Mouse (Mus musculus): Measurements from ENCODE around the gene Hist2h3b. TPM values are rescaled to one million over a fixed set of nuclear protein-coding genes. Genes with fewer than 3 reads are reported as not detected.
A peak's percentile ranks its signal among the peaks of the same experiment; 100 is the strongest.
"Not testable (repeated sequence)": the region's sequence is repeated elsewhere in the genome, so short reads cannot be mapped to it uniquely, and the experiment has no call there.

Hist2h3b gene
- total RNA-seq, 2 experiments from 2014 or later: 26.9 to 33.5 TPM

DNA sequence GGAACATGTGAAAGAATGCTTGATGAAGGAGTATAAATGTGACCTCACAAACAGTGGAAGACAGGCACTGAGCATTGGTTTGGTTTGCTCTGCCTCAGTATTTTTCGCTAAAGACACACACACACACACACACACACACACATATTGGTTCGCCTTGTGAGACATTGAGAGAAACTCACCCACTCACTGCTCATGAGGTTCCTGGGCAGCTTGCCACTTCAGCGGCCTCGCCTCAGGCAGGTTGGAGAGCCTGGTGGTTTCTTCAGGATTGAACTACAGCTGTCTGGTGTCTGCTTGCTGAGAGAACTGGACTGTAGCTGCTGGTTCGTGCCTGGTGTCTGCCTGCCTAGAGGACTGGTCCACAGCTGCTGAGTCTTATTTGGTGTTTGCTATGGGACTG lies 8.2 kb upstream of the Hist2h3b start:
- intact Hi-C loops (cut with DNase I): loop anchor here (10.0 kb wide), 1 partner anchor 195 kb away; no protein-coding TSS in a partner anchor
- no peak for DNase-seq

- intact Hi-C loops (cut with DNase I): loop anchor here (10.0 kb wide), 1 partner anchor 197 kb away; no protein-coding TSS in a partner anchor
- DNase-seq: no peak
These were observed 6.8 kb upstream of the Hist2h3b start for GRCm38 (mm10) chr3:96261623-96262022.

DNA sequence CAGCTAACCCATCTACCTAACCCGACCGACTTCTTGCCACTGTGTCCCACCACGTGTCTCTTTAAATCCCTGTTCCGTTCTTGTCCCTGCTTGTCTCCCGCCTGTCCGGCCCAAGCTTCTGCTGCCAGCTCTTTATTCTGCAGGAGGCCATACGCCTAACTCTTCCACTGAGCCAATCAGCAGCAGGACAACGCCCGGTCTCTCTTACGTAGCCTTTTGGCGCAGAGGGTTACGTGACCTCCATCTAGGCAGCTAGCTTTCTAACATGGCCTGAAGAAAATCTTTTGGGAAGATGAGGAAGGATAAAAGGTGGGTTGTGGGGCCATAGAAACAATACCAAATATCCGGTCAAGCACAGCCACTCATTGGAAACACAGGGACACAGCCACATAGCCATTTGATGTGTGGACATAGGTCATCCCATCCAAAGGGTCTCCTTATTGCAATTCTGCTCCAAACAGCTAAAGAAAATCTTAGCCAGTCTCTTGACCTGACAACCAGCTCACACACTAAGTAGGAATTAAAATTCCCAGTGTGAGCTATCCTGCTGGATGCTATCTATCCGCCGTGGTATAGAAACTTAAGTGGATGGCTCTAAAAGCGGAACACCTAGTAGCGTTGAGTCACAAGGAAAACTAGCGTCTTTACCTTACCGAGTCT lies 6.1 kb upstream of the Hist2h3b start:
- DNase-seq: peak; percentile 66 to 78
- intact Hi-C loops (cut with DNase I): loop anchor here (10.0 kb wide), 1 partner anchor 198 kb away; no protein-coding TSS in a partner anchor

DNA sequence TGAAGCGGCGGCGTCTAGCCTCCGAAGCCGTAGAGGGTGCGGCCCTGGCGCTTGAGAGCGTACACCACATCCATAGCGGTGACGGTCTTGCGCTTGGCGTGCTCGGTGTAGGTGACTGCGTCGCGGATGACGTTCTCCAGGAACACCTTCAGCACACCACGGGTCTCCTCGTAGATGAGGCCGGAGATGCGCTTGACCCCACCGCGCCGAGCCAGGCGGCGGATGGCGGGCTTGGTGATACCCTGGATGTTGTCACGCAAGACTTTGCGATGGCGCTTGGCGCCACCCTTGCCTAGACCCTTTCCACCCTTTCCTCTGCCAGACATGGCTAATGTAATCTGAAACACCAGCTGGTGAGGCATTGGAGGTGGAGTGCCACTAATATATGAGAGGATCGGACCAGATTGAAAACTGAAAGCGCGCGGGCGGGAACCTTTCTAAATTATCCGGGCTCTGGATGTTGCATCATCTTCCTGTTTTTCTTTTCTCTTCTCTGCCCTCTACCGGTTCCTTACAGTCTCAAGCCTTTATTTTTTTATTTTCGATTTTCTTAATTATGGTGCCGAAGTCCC lies 5.4 kb upstream of the Hist2h3b start, which contains the start of gene Hist2h4:
TSS of gene Hist2h4 (minus strand) at position 333 of the 572 bp plus-strand sequence.
- peak; percentile 89 to 93 for DNase-seq
- intact Hi-C loops (cut with DNase I): loop anchor here (10.0 kb wide), 1 partner anchor 198 kb away; no protein-coding TSS in a partner anchor

DNA sequence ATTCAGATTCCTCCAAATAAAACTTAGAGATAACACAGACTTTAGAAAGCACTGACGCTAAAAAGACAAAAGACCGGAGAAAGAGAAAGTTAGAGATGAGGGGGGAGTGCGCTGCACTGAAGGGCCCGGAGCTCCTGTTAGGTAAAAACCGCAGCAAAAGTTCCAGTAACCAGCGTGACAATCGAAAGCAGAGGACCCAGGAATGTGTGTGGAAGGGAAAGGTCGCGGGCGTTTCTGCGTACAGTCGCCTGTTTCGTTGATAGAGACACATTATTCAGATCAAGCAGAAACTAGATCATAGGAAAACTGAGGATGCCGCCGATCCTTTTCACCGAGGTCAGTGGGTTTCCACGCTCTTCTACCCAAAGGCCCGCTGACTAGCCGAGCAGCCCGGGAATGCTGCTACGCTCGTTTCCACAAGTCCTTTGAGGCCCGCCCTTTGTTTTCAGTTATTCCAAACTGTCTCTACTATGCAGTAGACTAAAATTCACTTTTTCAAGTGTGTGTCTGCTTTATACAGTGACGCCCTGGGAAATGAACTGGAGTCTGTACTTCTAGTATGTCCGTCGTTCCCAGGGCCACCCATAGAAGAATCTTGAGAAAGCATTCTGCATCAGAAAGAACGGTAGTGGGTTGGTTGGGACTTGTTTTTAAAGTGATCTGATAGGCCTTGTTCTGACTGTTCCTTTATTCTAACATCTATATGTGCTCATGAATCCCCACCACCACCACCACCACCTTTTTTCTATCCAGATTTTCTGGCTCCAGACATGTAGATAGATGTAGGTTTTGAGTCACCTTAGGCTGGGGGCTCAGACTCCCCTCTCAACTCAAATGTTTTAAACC lies 4.7 kb upstream of the Hist2h3b start:
- intact Hi-C loops (cut with DNase I): loop anchor here (10.0 kb wide), 1 partner anchor 199 kb away; no protein-coding TSS in a partner anchor
- peak in 1 of 2 experiments; percentile 54 for DNase-seq

DNA sequence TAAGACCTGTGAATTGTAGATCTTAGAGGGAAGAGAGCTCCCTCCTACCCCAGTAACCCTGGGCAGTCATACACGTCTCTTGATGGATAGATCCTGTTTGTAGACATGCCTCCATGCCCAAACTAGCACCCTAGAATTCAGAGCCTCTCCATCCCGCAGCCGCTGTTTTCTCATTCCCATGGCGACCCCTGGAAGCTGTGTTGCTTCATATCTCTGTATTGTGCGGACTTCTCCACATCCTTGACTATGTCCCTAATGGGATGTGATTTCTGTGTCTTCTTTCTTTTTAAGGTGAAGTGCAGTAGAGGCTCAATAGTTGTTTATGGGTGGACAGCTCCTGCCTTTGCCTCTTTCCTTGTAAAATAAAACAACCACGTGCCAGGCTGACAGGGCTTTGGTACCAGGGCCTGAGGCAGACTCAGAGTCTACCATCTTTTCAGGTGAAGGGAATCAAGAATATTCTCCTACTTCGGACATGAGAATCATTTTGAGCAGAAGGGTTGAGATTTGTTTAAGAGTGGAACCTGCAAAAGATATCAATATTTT lies 4.0 kb upstream of the Hist2h3b start:
- intact Hi-C loops (cut with DNase I): loop anchor here (10.0 kb wide), 1 partner anchor 200 kb away; no protein-coding TSS in a partner anchor
- no peak for DNase-seq

- intact Hi-C loops (cut with DNase I): loop anchor here (10.0 kb wide), 1 partner anchor 201 kb away; no protein-coding TSS in a partner anchor
- DNase-seq: no peak
These were observed 2.2 kb upstream of the Hist2h3b start for GRCm38 (mm10) chr3:96266132-96266710.

DNA sequence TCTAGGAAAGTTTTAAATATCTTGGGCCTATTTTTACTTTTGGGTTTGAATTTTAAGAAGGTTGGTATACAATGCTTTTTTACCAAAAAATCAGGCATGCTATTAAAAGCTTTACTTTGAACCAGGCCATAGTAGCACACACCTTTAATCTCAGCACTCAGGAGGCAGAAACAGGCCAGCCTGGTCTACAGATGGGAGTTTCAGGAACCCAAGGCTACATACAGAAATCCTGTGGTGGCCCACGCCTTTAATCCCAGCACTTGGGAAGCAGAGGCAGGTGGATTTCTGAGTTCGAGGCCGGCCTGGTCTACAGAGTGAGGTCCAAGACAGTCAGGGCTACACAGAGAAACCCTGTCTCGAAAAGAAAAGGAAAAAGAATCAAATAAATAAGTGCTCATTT lies 913 bp upstream of the Hist2h3b start:
- DNase-seq: no peak
- intact Hi-C loops (cut with DNase I): loop anchor here (10.0 kb wide), 1 partner anchor 203 kb away; no protein-coding TSS in a partner anchor

DNA sequence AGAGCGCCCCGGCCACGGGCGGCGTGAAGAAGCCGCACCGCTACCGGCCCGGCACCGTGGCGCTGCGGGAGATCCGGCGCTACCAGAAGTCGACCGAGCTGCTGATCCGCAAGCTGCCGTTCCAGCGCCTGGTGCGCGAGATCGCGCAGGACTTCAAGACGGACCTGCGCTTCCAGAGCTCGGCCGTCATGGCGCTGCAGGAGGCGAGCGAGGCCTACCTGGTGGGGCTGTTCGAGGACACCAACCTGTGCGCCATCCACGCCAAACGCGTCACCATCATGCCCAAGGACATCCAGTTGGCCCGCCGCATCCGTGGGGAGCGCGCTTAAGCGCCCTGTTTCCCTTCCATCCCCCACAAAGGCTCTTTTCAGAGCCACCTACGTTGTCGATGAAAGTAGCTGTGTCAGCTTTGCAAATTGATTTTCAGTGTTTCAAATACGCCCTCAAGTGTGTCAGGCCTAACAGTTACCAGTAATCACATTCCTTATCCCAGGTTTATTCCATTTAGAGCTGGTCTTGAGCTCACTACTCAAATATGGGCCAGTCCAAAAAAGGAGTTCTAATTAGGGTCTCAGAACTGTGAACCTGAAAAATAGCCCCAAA lies 423 bp downstream of the Hist2h3b start:
- DNase-seq: peak in 1 of 2 experiments; percentile 23
- intact Hi-C loops (cut with DNase I): loop anchor here (10.0 kb wide), 1 partner anchor 204 kb away; no protein-coding TSS in a partner anchor

- intact Hi-C loops (cut with DNase I): loop anchor here (10.0 kb wide), 1 partner anchor 205 kb away; no protein-coding TSS in a partner anchor
- peak; percentile 83 to 84 for DNase-seq
These were observed 1.3 kb downstream of the Hist2h3b start, which contains the start of gene Hist2h2bb for GRCm38 (mm10) chr3:96269511-96270474. TSS of gene Hist2h2bb (plus strand) at chr3:96269752.

GRCm38 (mm10) chr3:96273591-96274465 lies 5.4 kb downstream of the Hist2h3b start:
- no peak for DNase-seq
- intact Hi-C loops (cut with DNase I): no loop called here

DNA sequence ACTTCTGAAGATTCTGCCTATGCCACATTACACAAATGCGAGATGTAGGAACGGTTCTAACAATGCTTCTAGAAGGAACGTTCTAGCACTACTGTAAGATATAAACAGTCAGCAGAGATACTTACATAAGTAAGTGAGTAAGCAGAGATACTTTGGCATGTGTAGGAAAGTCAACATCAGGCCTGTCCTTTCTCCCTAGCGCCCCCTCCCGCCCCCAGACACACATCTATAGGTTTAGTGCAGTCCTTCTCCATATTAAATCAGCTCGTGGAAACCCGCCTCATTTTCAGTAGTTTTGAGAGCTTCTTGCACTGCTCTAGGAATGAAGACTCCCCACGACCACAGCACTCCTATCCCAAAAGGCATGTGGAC lies 9.0 kb downstream of the Hist2h3b start:
- intact Hi-C loops (cut with DNase I): loop anchor here (5.0 kb wide), 1 partner anchor 160 kb away; no protein-coding TSS in a partner anchor
- DNase-seq: no peak

DNA sequence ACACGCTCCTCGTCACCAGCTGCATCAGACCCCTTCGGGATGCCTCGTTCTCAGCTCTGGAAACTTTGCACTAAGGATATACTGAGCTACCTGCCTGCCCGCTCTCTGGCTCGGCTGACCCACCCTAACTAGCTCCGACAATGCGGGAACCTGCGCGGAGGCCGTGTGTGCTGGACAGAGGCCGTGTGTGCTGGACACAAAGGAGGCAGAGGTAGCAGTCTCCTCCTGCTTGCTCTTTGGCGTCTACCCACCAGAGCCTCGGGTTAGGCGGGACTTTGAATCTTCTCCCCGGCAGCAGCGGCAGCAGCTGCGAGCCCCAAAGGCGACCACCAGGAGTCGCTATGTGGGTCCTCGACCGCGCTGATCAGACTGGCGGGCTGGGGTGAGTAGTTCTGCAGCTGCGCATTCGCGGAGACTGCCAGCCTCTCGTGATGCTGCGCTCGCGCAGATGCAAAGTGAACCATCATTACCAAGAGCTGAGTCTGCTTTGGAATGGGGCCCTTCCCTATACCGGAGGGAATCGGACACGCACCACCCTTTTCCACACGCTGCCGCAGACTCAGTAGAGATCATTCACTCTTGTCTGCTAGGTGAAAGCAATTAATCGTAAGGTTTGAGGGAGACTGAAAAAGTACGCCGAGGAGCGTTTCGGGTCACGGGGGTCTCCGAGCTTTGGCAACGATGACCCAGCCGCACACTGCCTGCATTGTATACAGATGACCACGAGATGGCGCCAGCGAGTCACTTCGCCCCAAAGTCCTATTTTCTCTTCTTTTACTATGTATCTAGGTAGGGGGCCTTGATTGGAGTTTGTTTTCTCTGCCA lies 9.6 kb downstream of the Hist2h3b start:
- DNase-seq: peak; percentile 84 to 87
- intact Hi-C loops (cut with DNase I): loop anchor here (5.0 kb wide), 1 partner anchor 159 kb away; no protein-coding TSS in a partner anchor

DNA sequence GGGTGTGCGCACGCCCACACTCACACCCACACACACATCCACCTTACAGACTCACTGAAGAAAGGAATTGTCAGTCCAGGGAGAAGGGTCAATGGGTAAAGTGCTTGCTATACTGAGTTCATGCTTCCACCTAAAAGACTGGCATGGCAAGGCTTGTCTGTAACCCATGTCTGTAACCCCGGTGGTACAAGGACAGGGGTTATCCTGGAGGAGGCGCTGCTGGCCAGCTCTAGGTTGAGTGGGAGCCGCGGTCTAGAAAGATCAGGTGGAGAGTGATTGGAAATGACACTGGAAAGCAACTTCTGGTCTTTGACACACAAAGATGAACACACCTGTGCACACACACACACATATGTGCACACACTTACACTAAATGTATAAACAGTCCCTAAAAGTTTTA lies 12.2 kb downstream of the Hist2h3b start:
- intact Hi-C loops (cut with DNase I): no loop called here

DNA sequence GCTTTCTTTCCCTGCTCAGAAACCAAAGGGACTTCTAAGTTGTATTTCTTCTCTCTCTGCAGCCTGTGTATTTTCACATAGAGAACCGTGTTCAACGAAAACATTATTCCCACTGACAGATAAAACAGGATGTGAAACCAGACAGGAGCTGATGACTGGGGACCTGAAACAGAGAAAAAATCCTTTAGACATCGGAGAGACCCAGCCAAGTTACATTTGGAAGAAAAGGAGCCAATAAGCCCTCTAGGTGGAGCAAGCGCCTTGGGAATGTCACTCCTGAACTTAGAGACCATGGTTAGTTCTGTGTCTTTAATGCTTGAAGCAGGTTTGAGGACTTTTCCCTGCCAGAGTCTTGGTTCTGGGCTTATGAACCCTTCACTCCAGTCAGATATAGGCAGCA lies 16.0 kb downstream of the Hist2h3b start:
- DNase-seq: no peak
- intact Hi-C loops (cut with DNase I): no loop called here

More for the DNA sequence above, 12.2 kb downstream of the Hist2h3b start:
- no peak for DNase-seq

DNA sequence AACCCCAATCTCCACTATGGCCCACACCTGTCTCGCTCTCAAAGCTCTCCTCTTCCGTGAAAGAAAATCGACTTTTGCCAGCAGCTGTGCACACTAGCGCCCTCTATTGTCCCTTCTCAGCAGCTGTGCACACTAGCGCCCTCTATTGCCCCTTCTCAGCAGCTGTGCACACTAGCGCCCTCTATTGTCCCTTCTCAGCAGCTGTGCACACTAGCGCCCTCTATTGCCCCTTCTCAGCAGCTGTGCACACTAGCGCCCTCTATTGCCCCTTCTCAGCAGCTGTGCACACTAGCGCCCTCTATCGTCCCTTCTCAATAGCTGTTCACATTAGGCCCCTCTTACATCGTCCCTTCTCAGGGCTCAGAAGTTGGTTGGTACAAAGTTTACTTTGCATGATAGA lies 18.9 kb downstream of the Hist2h3b start:
- intact Hi-C loops (cut with DNase I); DNase-seq: not testable (repeated sequence)

Data from gastrocnemius, postnatal 36 days (tissue).